Mouse (Mus musculus): ENCODE results near the gene Pde4c. TPM values are rescaled to one million over a fixed set of nuclear protein-coding genes. Genes with fewer than 3 reads are reported as not detected.

The Pde4c gene
- polyA plus RNA-seq, 1 experiment from 2014 or later: 0.15 TPM

GRCm38 (mm10) chr8:70698310-70699109 is 25.0 kb upstream of the Pde4c start, which contains the start of gene Jund:
Jund (plus strand) TSS chr8:70698949.
- Histone ChIP-seq H3K4me1 (peaks cover 56% of the 10 kb centered on the region), H3K27me3 (peaks cover 7% of the 10 kb centered on the region; the same call in 1 of the 2 replicates), H3K4me2 (replicated peaks) (peak within 1 kb of the TSS; percentile 71), H3K4me3 (peak within 1 kb of the TSS; percentile 97), H3K9ac (replicated peaks) (peak within 1 kb of the TSS; percentile 100), H3K36me3 (0 out of 2 replicates have a peak, but pooled peaks cover 5% of the 10 kb centered on the region), H3K27ac (replicated peaks) (peak within 1 kb of the TSS; percentile 99), H3K9me3 (no peaks in the 10 kb centered on the region)
- under 1% methylated on average over 58 of the region's 69 CpGs for WGBS
- peak; percentile 83 for ATAC-seq (ENCODE audit: low FRiP score, low read depth)

- H3K9me3 ChIP-seq: no peaks in the 10 kb centered on the region
- H3K9ac ChIP-seq (replicated peaks): peak overlapping the region; percentile 100
- peaks cover 7% of the 10 kb centered on the region; the same call in 1 of the 2 replicates for H3K27me3 ChIP-seq
- H3K4me3 ChIP-seq: peak overlapping the region; percentile 97
- 0 out of 2 replicates have a peak, but pooled peaks cover 10% of the 10 kb centered on the region for H3K36me3 ChIP-seq
- peak overlapping the region; percentile 99 for H3K27ac ChIP-seq (replicated peaks)
- peaks cover 57% of the 10 kb centered on the region for H3K4me1 ChIP-seq
- peak overlapping the region; percentile 71 for H3K4me2 ChIP-seq (replicated peaks)
- WGBS: under 1% methylated on average over 76 of the region's 89 CpGs
- 0 out of 2 replicates have a peak, but pooled peaks have one; percentile 0 for ATAC-seq (ENCODE audit: low FRiP score, low read depth)
These were observed 24.2 kb upstream of the Pde4c start for GRCm38 (mm10) chr8:70699116-70699833.

DNA sequence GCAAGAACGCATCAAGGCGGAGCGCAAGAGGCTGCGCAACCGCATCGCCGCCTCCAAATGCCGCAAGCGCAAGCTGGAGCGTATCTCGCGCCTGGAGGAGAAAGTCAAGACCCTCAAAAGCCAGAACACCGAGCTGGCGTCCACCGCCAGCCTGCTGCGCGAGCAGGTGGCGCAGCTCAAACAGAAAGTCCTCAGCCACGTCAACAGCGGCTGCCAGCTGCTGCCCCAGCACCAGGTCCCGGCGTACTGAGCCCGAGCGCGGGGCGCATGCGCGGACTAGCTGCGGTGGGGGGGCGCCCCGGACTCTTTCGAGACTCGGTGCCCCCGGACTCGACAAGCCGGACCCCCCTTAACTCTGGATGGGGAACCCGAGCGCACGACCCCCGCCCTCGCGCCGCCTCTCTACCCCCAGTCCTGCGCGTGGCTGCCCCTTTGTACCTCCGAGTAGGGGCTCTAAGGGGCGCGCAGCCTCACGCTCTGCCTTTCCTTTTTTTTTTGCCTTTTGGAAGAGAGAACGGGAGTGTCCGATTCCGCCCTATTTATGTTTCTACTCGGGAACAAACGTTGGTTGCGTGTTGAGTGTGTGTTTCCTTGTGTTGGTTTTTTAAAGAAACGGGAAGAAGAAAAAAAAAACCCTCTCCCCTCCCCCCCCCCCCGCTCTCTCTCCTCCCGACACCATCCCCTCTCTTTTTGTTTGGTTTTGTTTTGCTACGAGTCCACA is 23.5 kb upstream of the Pde4c start:
- WGBS: under 1% methylated on average over 57 of the region's 59 CpGs
- Histone ChIP-seq H3K9me3 (no peaks in the 10 kb centered on the region), H3K4me3 (peak overlapping the region; percentile 97), H3K27ac (replicated peaks) (peak overlapping the region; percentile 99), H3K4me2 (replicated peaks) (peak overlapping the region; percentile 71), H3K27me3 (peaks cover 5% of the 10 kb centered on the region; the same call in 1 of the 2 replicates), H3K36me3 (0 out of 2 replicates have a peak, but pooled peaks cover 10% of the 10 kb centered on the region), H3K9ac (replicated peaks) (peak overlapping the region; percentile 100), H3K4me1 (peaks cover 57% of the 10 kb centered on the region)
- 0 out of 2 replicates have a peak, but pooled peaks have one; percentile 7 for ATAC-seq (ENCODE audit: low FRiP score, low read depth)

GRCm38 (mm10) chr8:70700555-70700922 is 23.0 kb upstream of the Pde4c start:
- H3K9ac ChIP-seq (replicated peaks): peak overlapping the region; percentile 100

DNA sequence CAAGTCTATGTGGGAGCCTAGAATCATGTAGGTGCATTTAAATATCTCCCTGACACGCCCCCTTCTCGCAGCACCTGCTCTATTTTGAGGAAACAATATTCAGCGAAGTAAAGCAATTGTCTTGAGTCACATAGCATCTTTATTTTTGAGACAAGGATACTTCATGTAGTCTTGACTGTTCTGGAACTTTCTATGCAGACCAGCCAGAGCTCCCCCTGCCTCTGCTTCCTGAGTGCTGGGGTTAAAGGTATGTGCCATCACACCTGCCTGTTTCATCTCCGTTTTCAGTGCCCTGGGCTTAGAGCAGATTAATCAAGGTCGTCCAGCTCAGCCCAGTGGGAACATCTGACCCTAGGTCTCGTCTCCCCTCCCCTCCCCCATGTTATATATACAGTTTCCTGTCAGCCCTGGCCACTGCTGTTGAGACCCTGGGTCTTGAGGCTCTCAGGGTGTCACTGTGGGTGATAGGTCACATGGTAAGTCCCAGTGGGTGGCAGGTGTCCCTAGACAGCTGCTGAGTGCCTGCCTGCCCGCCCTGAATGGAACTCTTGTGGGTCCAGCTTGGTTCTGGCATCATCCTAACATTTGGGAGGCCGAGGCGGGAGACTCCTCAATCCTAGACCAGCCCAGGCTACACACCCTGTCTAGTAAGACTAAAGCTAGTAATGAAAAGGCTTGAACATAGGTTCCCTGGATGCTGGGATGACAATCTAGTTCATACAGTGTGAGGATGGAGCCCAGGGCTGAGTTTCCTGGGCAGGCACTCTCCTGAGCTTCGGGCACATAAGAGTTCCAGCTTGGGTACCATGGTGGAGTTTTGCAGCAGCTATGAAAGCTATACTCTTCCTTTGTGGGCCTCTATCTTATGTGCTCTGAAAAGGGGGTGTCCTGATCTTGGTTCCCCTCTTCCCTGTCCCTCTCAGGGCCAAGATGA is 22.2 kb upstream of the Pde4c start:
- peak overlapping the region; percentile 99 for H3K27ac ChIP-seq (replicated peaks)
- H3K36me3 ChIP-seq: 0 out of 2 replicates have a peak, but pooled peaks cover 10% of the 10 kb centered on the region
- no peaks in the 10 kb centered on the region for H3K27me3 ChIP-seq
- H3K4me2 ChIP-seq (replicated peaks): peak overlapping the region; percentile 71
- 54% methylated on average over 10 of the region's 10 CpGs for WGBS
- peak overlapping the region; percentile 100 for H3K9ac ChIP-seq (replicated peaks)
- H3K4me1 ChIP-seq: peaks cover 44% of the 10 kb centered on the region
- peak overlapping the region; percentile 97 for H3K4me3 ChIP-seq
- ATAC-seq (ENCODE audit: low FRiP score, low read depth): no peak
- H3K9me3 ChIP-seq: no peaks in the 10 kb centered on the region

More at GRCm38 (mm10) chr8:70700555-70700922, 23.0 kb upstream of the Pde4c start:
- WGBS: under 1% methylated on average over 19 of the region's 20 CpGs
- H3K4me3 ChIP-seq: peak overlapping the region; percentile 97
- peak overlapping the region; percentile 71 for H3K4me2 ChIP-seq (replicated peaks)
- no peaks in the 10 kb centered on the region for H3K27me3 ChIP-seq
- 0 out of 2 replicates have a peak, but pooled peaks cover 10% of the 10 kb centered on the region for H3K36me3 ChIP-seq
- H3K4me1 ChIP-seq: peaks cover 52% of the 10 kb centered on the region
- 0 out of 2 replicates have a peak, but pooled peaks have one; percentile 5 for ATAC-seq (ENCODE audit: low FRiP score, low read depth)
- peak overlapping the region; percentile 99 for H3K27ac ChIP-seq (replicated peaks)
- no peaks in the 10 kb centered on the region for H3K9me3 ChIP-seq

DNA sequence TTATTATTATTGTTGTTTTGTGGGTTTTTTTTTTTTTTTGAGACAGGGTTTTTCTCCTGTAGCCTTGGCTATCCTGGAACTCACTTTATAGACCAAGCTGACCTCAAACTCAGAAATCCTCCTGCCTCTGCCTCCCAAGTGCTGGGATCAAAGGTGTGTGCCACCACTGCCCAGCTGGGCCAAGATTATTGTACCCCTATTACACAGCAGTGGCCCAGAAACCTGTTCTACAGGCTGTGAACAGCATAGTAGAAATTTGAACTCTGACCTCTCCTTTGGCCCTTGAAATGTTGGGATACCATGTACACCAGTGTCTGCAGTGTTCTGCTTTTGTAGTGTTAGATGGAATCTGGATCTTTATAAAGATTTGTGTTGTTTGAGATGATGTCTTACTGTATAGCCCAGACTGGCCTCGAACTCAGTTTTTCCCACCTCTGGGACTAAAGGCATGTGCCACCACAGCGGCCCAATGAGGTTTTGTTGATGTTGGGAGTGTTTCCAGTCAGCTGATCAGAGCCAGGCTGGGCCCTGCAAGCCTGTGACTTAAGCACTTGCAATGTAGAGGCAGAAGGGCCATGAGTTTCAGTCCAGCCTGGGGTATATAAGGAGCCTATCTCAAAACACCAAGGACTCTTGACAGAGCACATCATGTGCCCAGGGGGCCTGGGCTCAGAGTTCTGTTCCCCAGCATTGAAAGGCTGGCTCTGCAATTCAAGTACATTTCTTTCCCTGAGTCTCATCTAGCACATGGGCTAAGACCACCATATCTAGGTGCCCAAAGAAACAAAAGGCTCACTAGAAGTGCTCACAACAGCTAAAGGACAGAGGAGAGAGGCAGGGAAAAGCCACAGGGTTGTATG is 21.3 kb upstream of the Pde4c start:
- Histone ChIP-seq H3K9ac (replicated peaks) (no peak overlapping the region), H3K4me1 (peaks cover 35% of the 10 kb centered on the region), H3K36me3 (0 out of 2 replicates have a peak, but pooled peaks cover 10% of the 10 kb centered on the region), H3K27ac (replicated peaks) (no peak overlapping the region), H3K4me3 (peak overlapping the region; percentile 5; the same call in 1 of the 2 replicates), H3K27me3 (no peaks in the 10 kb centered on the region), H3K9me3 (no peaks in the 10 kb centered on the region), H3K4me2 (replicated peaks) (peak overlapping the region; percentile 71)
- WGBS: 94% methylated on average over 2 of the region's 2 CpGs
- ATAC-seq (ENCODE audit: low FRiP score, low read depth): no peak

DNA sequence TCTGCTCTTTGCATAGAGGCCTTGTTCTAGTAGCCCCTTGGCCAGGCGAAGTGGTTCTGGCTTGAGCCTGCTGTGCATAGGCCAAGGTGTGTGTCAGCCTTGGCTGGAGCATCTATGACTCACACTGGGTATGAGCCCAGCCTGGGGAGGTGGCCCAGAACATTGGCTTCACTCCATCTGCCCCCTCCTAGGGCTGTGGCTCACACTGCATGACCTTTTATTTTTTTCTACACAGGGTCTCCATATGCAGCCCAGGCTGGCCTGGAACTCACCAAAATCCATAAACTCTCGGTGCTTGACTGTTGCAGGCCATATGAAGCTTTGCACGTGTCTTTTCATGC is 20.7 kb upstream of the Pde4c start:
- Histone ChIP-seq H3K27me3 (no peaks in the 10 kb centered on the region), H3K36me3 (0 out of 2 replicates have a peak, but pooled peaks cover 10% of the 10 kb centered on the region), H3K27ac (replicated peaks) (no peak overlapping the region), H3K4me1 (peaks cover 29% of the 10 kb centered on the region), H3K4me3 (no peak overlapping the region), H3K9me3 (no peaks in the 10 kb centered on the region), H3K9ac (replicated peaks) (no peak overlapping the region), H3K4me2 (replicated peaks) (peak overlapping the region; percentile 32)
- no peak for ATAC-seq (ENCODE audit: low FRiP score, low read depth)
- 87% methylated on average over 3 of the region's 3 CpGs for WGBS

- H3K36me3 ChIP-seq: 0 out of 2 replicates have a peak, but pooled peaks cover 10% of the 10 kb centered on the region
- no peak within 1 kb of the TSS for H3K9ac ChIP-seq (replicated peaks)
- WGBS: 95% methylated on average over 3 of the region's 3 CpGs
- peak within 1 kb of the TSS; percentile 32 for H3K4me2 ChIP-seq (replicated peaks)
- H3K4me1 ChIP-seq: peaks cover 25% of the 10 kb centered on the region
- no peak within 1 kb of the TSS for H3K27ac ChIP-seq (replicated peaks)
- no peaks in the 10 kb centered on the region for H3K27me3 ChIP-seq
- no peak for ATAC-seq (ENCODE audit: low FRiP score, low read depth)
- no peaks in the 10 kb centered on the region for H3K9me3 ChIP-seq
- H3K4me3 ChIP-seq: 0 out of 2 replicates have a peak within 1 kb of the TSS, but pooled peaks have one; percentile 5
These were observed 20.2 kb upstream of the Pde4c start, which contains the start of gene Iqcn for GRCm38 (mm10) chr8:70703287-70703686. Iqcn (plus strand) TSS chr8:70703457.

- no peak overlapping the region for H3K4me3 ChIP-seq
- no peak for ATAC-seq (ENCODE audit: low FRiP score, low read depth)
- no peak overlapping the region for H3K9ac ChIP-seq (replicated peaks)
- H3K4me1 ChIP-seq: peaks cover 3% of the 10 kb centered on the region; the same call in 1 of the 2 replicates
- H3K9me3 ChIP-seq: no peaks in the 10 kb centered on the region
- H3K27me3 ChIP-seq: 0 out of 2 replicates have a peak, but pooled peaks cover 3% of the 10 kb centered on the region
- H3K27ac ChIP-seq (replicated peaks): no peak overlapping the region
- H3K36me3 ChIP-seq: 0 out of 2 replicates have a peak, but pooled peaks cover 5% of the 10 kb centered on the region
- H3K4me2 ChIP-seq (replicated peaks): no peak overlapping the region
- 92% methylated on average over 14 of the region's 14 CpGs for WGBS
These were observed 15.2 kb upstream of the Pde4c start for GRCm38 (mm10) chr8:70708281-70708680.

DNA sequence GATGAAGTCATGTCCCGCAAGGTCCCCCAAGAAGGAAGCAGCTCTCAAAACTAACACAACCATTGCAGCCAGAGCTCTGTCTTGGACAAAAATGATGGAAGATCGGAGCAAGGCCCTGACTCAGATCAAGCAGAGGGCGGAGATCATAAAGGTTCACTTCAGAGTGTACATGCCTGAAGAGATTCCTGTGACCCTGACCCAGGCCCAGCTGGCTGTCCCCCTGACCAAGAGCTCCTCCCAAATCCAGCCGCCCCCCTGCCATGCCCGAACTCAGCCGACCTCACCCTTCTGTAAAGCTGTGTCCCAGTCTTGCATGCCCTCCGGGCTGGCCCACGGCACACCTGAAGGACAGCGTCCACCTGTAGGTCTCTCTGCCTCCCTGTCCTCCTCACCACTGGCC is 13.7 kb upstream of the Pde4c start:
- H3K9ac ChIP-seq (replicated peaks): no peak overlapping the region
- no peak overlapping the region for H3K4me2 ChIP-seq (replicated peaks)
- 0 out of 2 replicates have a peak, but pooled peaks cover 5% of the 10 kb centered on the region for H3K27me3 ChIP-seq
- WGBS: 93% methylated on average over 9 of the region's 9 CpGs
- no peaks in the 10 kb centered on the region for H3K9me3 ChIP-seq
- H3K36me3 ChIP-seq: no peaks in the 10 kb centered on the region
- H3K27ac ChIP-seq (replicated peaks): no peak overlapping the region
- no peak overlapping the region for H3K4me3 ChIP-seq
- H3K4me1 ChIP-seq: no peaks in the 10 kb centered on the region
- ATAC-seq (ENCODE audit: low FRiP score, low read depth): no peak

Data from midbrain, embryonic 12.5 days (tissue).